Mouse (Mus musculus): ENCODE data around the gene Reg3b.
"Not testable (repeated sequence)": the region's sequence is repeated elsewhere in the genome, so short reads cannot be mapped to it uniquely, and the experiment has no call there.

Reg3b gene

GRCm38 (mm10) chr6:78370357-78370756 lies at the start of gene Reg3b:
Gene Reg3b, plus strand, starts transcription at chr6:78370657.
- DNase-seq (ENCODE audit: low read depth): no peak

DNA sequence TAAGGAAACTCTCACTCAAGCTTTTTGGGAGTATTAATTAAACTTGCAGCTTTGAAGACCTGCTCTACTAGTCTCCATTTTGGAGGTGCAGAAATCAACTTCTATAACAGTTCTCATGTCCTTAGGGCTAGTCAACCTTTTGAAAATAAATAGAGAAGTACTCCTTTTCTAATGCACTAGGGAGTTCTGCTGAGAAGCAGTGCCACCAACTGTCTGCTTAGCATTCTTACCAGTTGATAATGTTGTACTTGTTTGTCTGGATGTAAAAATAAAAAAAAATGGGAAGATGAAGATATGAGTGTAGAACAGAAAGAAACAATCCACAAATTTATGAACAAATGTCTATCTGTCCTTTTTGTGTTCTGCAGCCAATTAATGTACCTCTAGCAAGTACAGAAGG lies 42.7 kb upstream of the Reg3b start:
- DNase-seq (ENCODE audit: low read depth): no peak

- no peak for DNase-seq (ENCODE audit: low read depth)
Measured at GRCm38 (mm10) chr6:78329166-78329565, 41.3 kb upstream of the Reg3b start.

- no peak for DNase-seq (ENCODE audit: low read depth)
Measured at GRCm38 (mm10) chr6:78331919-78332569, 38.4 kb upstream of the Reg3b start.

GRCm38 (mm10) chr6:78340296-78340695 lies 30.2 kb upstream of the Reg3b start:
- no peak for DNase-seq (ENCODE audit: low read depth)

- DNase-seq (ENCODE audit: low read depth): no peak
Measured at GRCm38 (mm10) chr6:78341689-78342088, 28.8 kb upstream of the Reg3b start.

DNA sequence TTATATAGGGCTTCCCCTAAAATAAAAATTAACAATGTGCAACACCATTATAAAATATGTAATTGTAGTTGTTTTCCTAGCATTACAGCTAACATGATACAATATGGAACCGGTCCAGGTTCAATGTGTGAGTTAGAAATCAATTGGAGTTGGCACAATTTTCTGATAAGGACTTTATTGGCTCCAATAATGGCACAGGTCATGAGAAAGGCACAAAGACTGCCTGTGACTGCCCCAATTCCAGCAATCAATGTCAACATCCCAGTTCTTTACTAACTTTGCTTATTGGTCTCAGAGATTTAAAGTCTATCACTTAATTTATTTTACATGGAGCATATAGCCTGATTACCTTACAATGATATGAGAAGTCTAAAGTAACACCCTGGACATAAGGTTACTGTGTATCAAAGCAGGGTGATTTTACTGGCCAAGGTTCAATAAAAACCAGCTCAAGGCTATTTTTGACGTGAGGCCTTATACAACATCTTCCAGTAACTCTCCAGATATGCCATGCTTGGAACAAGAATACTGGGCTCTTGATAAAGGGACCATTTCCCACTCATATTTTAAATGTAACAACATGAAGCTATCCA lies 8.4 kb upstream of the Reg3b start:
- DNase-seq (ENCODE audit: low read depth): no peak

GRCm38 (mm10) chr6:78378765-78379164 lies 8.3 kb downstream of the Reg3b start, which contains the start of gene Reg3d:
Gene Reg3d, minus strand, starts transcription at chr6:78378865.
- DNase-seq (ENCODE audit: low read depth): no peak

GRCm38 (mm10) chr6:78380409-78380808 lies 10.0 kb downstream of the Reg3b start, which contains the start of gene Reg3a:
Gene Reg3a, plus strand, starts transcription at chr6:78380709.
- DNase-seq (ENCODE audit: low read depth): no peak

DNA sequence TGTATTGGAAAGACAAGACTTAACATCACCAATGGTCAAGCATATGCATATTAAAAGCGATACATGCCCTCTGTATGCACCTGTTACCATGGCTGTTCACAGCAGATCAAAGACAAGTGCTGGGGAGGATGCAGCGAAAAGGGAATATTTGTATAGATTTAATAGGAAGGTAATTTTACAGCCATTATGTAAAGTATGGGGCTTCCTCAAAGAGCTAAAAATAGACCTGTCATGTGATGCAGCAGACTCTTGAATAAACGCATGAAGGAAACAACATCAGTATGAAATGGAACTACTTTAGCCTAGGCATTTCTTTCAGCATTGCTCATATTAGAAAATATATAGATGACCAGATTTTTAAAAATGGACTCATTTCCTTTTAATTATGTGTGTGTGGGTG lies 15.2 kb downstream of the Reg3b start:
- no peak for DNase-seq (ENCODE audit: low read depth)

- DNase-seq (ENCODE audit: low read depth): not testable (repeated sequence)
Measured at GRCm38 (mm10) chr6:78395323-78395722, 24.9 kb downstream of the Reg3b start, which contains the start of gene Reg2. Gene Reg2, plus strand, starts transcription at chr6:78395623.

DNA sequence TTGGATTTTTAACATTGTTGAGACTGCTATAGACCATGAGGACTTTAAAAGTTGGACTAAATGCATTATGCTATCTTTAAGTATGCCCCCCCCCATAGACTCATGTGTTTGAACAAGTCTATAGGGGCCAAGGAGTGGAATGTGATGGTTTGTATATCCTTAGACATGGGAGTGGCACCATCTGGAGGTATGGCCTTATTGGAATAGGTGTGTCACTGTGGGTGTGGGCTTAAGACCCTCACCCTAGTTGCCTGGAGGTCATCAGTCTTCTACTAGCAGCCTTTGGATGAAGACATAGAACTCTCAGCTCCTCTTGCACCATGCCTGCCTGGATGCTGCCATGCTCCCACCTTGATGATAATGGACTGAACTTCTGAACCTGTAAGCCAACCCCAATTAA lies 52.0 kb downstream of the Reg3b start, which contains the start of gene Reg1:
TSS of gene Reg1 (plus strand) at position 301 of the 400 bp plus-strand sequence.
- DNase-seq (ENCODE audit: low read depth): not testable (repeated sequence)
